Mouse (Mus musculus) hindbrain, embryonic 12.5 days (tissue): ENCODE measurements at regions not wholly inside any gene's neighbourhood (a gene's known extent, or its start where the extent isn't known, plus 50 kb on each side); places are given as distances from the start of the nearest gene placed in this dataset.

Experiments
- ATAC-seq: fragments of 200-750 bp; cut with Nextera tagmentation; 2 replicates; pipeline ENCODE4 v1.8.0; 2017; ENCODE audit warnings: moderate TSS enrichment; ENCODE audit not compliant: low FRiP score
- H3K27ac ChIP-seq: fragments of 300-500 bp; sonication (generic); 2 replicates; pipeline ENCODE4 v1.5.1; 2016; ENCODE audit warnings: mild to moderate bottlenecking
- H3K27me3 ChIP-seq: fragments of 300-500 bp; sonication (generic); 2 replicates; pipeline ENCODE4 v1.6.1; 2016; ENCODE audit warnings: mild to moderate bottlenecking
- H3K36me3 ChIP-seq: fragments of 300-500 bp; sonication (generic); 2 replicates; pipeline ENCODE4 v1.6.1; 2016; ENCODE audit warnings: mild to moderate bottlenecking
- H3K4me1 ChIP-seq: fragments of 300-500 bp; sonication (generic); 2 replicates; pipeline ENCODE4 v1.6.1; 2016
- H3K4me2 ChIP-seq: fragments of 300-500 bp; sonication (generic); replicated peaks from 2 replicates; pipeline ENCODE4 v1.6.1; 2016; ENCODE audit warnings: mild to moderate bottlenecking
- H3K4me3 ChIP-seq: fragments of 300-500 bp; sonication (generic); 2 replicates; pipeline ENCODE4 v1.5.1; 2016; ENCODE audit warnings: mild to moderate bottlenecking
- H3K9ac ChIP-seq: fragments of 300-500 bp; sonication (generic); 2 replicates; pipeline ENCODE4 v1.6.1; 2016; ENCODE audit warnings: mild to moderate bottlenecking, moderate library complexity
- H3K9me3 ChIP-seq: fragments of 300-500 bp; sonication (generic); replicated peaks from 2 replicates; pipeline ENCODE4 v1.6.1; 2016; ENCODE audit warnings: mild to moderate bottlenecking
- WGBS: fragments of 180-500 bp; shearing (Covaris S2); methylation state at CpG from one replicate; pipeline ENCODE4 v1.1.7; 2016; 5-methylcytosine and 5-hydroxymethylcytosine counted together

DNA sequence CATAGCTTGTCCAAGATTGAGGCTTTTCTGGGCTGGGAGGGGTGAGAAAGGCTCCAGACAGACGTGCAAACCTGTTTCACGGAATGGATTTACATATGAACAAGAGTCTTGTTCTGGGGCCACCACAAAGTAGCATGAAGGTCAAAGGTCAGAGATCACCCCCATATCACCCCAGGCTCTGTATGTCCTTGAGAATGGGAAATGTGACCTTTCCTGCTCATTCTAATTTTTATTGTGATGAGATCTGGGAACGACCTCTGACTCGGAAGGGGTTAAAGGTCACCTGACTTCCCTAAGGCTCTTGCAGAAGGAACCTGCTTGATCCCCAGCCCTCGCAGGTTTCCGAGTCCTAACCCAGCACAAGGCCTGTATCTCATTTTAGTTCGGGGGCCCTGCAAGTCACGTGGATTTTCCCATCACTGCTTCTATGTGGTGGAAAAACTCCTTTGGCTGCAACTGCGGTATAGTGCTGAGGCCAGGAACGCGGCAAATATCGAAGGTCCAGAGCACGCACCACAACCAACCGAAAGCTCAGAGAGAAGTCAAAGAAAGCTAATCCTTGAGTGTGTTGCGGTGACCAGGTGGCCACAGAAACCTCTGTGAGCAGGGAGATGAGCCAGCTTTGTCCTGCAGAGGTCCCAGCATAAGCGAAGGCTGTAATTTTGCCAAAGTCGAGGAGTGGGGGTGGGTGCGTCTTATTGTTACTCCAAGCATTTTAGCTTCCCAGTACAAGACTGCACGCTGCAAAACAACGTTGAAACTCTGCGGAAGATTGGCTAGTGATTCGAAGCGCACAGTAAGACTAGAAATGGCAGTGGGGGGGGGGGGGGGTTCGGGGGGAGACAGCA is 166.1 kb upstream of the Gm3448 start:
- peak; percentile 41 for ATAC-seq
- Histone ChIP-seq H3K36me3 (no peaks in the 10 kb centered on the region), H3K27me3 (0 out of 2 replicates have a peak, but pooled peaks cover 5% of the 10 kb centered on the region), H3K9me3 (no peaks in the 10 kb centered on the region), H3K4me3 (peak overlapping the region; percentile 26), H3K27ac (peak overlapping the region; percentile 83), H3K4me2 (peak overlapping the region; percentile 51), H3K9ac (peak overlapping the region; percentile 33; the same call in 1 of the 2 replicates), H3K4me1 (peaks cover 16% of the 10 kb centered on the region)
- 17% methylated on average over 24 of the region's 24 CpGs for WGBS

- H3K27me3 ChIP-seq, result 0 out of 2 replicates have a peak, but pooled peaks cover 5% of the 10 kb centered on the region
- H3K9ac ChIP-seq, result no peak overlapping the region
- no peak overlapping the region for H3K4me2 ChIP-seq
- H3K9me3 ChIP-seq, result no peaks in the 10 kb centered on the region
- H3K27ac ChIP-seq, result no peak overlapping the region
- 68% methylated on average over 4 of the region's 4 CpGs for WGBS
- no peak for ATAC-seq
- peaks cover 16% of the 10 kb centered on the region for H3K4me1 ChIP-seq
- H3K36me3 ChIP-seq, result no peaks in the 10 kb centered on the region
- H3K4me3 ChIP-seq, result no peak overlapping the region
These were observed 164.5 kb upstream of the Gm3448 start for GRCm38 (mm10) chr17:15205799-15206198.

- no peak overlapping the region for H3K4me3 ChIP-seq
- 56% methylated on average over 1 of the region's 1 CpGs for WGBS
- H3K4me1 ChIP-seq, result peaks cover 17% of the 10 kb centered on the region
- 0 out of 2 replicates have a peak, but pooled peaks cover 8% of the 10 kb centered on the region for H3K27me3 ChIP-seq
- H3K4me2 ChIP-seq, result no peak overlapping the region
- no peaks in the 10 kb centered on the region for H3K36me3 ChIP-seq
- no peak for ATAC-seq
- H3K9me3 ChIP-seq, result no peaks in the 10 kb centered on the region
- no peak overlapping the region for H3K9ac ChIP-seq
- no peak overlapping the region for H3K27ac ChIP-seq
These were observed 163.2 kb upstream of the Gm3448 start for GRCm38 (mm10) chr17:15204524-15204923.

DNA sequence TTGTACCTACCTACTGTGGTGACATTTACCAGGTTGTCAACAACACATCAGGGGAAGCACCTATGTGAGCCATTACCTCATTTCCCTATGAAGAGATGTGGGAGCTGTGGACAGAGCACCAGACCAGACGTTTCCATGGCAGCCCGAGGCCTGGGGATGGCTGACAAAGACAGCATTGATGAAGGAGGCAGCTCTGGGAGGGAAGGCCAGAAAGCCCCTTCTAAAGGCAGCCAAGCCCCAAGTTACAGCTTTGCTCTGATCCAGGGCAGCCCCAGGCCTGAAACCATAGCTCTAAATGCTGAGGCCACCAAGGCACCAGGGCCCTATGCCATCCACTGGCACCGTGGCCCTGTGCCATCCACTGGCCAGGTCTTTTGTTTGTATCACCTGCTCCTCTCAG is 157.9 kb upstream of the Gm3448 start:
- H3K4me2 ChIP-seq, result no peak overlapping the region
- H3K36me3 ChIP-seq, result no peaks in the 10 kb centered on the region
- peak overlapping the region; percentile 45; the same call in 1 of the 2 replicates for H3K27ac ChIP-seq
- peak; percentile 43; the same call in 1 of the 2 replicates for ATAC-seq
- no peaks in the 10 kb centered on the region for H3K9me3 ChIP-seq
- H3K4me3 ChIP-seq, result no peak overlapping the region
- peak overlapping the region; percentile 32; the same call in 1 of the 2 replicates for H3K9ac ChIP-seq
- peaks cover 20% of the 10 kb centered on the region for H3K4me1 ChIP-seq
- 27% methylated on average over 3 of the region's 3 CpGs for WGBS
- H3K27me3 ChIP-seq, result peaks cover 13% of the 10 kb centered on the region; the same call in 1 of the 2 replicates

DNA sequence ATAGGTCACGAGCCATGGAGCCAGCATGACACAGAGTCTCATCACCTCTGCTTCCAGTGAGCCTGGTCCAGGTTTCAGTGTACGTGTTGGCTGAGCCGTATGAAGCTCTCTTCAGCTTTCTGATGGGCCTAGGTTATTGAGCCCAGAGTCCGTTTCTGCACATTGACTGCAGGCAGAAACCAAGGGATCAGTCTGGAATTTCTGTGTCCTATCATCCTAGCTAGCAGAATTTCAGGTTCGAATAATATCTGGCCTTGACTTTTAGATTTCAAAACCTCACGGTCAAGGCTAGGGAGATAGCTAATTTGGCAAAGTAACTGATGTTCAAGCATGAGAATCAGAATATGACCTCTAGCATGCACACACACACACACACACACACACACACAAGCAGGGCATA is 156.0 kb upstream of the Gm3448 start:
- no peak overlapping the region for H3K9ac ChIP-seq
- no peaks in the 10 kb centered on the region for H3K9me3 ChIP-seq
- ATAC-seq, result no peak
- no peak overlapping the region for H3K4me3 ChIP-seq
- H3K27ac ChIP-seq, result no peak overlapping the region
- WGBS, result 92% methylated on average over 6 of the region's 6 CpGs
- H3K36me3 ChIP-seq, result no peaks in the 10 kb centered on the region
- H3K27me3 ChIP-seq, result peaks cover 8% of the 10 kb centered on the region
- no peak overlapping the region for H3K4me2 ChIP-seq
- H3K4me1 ChIP-seq, result peaks cover 23% of the 10 kb centered on the region

DNA sequence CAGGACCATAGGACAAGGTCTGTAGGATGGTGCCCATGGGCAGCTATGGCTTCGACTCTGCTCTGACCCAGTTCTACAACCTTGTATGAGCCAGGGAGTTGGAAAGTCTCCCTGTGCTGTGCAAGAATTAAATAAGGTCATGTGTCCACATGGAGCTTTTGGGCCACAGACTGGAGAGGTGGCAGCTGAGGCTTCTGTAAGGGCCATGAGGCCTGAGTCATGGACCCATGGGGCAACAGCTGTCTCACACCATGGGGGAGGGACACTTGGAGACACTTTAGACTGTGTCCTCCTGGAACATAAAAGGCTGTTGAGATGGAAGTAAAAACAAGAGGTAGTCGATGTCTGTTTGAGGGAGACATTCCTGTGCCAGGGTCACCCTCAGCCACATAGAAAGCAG is 154.5 kb upstream of the Gm3448 start:
- no peaks in the 10 kb centered on the region for H3K9me3 ChIP-seq
- H3K4me1 ChIP-seq, result peaks cover 23% of the 10 kb centered on the region
- H3K27ac ChIP-seq, result no peak overlapping the region
- no peak overlapping the region for H3K4me2 ChIP-seq
- H3K9ac ChIP-seq, result no peak overlapping the region
- no peaks in the 10 kb centered on the region for H3K36me3 ChIP-seq
- WGBS, result 77% methylated on average over 2 of the region's 2 CpGs
- H3K4me3 ChIP-seq, result no peak overlapping the region
- H3K27me3 ChIP-seq, result peaks cover 8% of the 10 kb centered on the region
- no peak for ATAC-seq

DNA sequence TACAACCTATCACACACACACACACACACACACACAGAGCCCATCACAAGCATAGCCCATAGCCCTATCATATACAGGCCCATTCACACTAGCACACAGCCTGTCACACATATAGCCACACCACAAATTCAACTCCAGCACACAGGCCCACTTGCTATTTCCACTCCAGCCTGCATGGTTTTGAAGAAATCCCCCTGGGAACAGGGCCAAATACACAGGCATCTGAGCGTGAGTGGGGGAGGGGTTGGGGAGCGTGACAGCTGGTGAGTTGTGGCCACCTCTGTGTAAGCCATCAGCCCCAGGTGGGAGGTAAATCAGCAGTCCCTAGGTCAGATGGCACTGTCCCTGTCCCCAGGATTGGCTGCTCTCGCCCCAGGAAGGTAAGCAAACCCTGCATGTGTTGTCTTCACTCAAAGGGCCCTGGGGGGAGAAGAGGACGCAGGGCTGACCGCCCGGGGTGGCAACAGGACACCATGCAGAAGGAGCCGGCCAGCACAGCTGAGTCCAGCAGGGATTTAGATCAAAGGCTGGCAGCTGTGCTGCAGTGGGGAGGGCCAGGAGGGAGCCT is 153.6 kb upstream of the Gm3448 start:
- ATAC-seq, result peak; percentile 66
- Histone ChIP-seq H3K27ac (peak overlapping the region; percentile 46), H3K4me2 (no peak overlapping the region), H3K36me3 (no peaks in the 10 kb centered on the region), H3K27me3 (peaks cover 5% of the 10 kb centered on the region), H3K4me3 (no peak overlapping the region), H3K9me3 (no peaks in the 10 kb centered on the region), H3K9ac (no peak overlapping the region), H3K4me1 (peaks cover 23% of the 10 kb centered on the region)
- 13% methylated on average over 7 of the region's 7 CpGs for WGBS

DNA sequence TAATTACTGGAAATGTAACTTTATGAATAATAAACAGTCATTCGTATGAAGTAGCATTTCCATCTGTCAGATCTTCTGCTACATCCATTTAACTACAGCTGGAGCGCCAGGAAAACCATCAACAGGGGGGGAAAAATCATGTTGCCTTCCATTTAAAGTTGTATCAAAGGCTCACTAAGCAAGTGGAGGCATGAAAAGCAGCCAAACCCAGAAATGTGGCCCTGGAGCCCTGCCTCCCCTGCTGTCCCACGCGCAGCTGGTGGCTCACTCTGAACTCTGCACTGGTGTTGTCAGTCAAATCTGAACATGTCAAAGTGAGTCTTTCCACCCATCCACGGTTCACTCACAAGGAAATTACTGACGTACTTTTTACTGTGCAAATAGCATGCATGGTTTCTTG is 152.5 kb upstream of the Gm3448 start:
- no peak for ATAC-seq
- H3K27ac ChIP-seq, result no peak overlapping the region
- H3K4me3 ChIP-seq, result no peak overlapping the region
- no peak overlapping the region for H3K4me2 ChIP-seq
- H3K36me3 ChIP-seq, result no peaks in the 10 kb centered on the region
- WGBS, result 55% methylated on average over 6 of the region's 6 CpGs
- H3K27me3 ChIP-seq, result peaks cover 5% of the 10 kb centered on the region
- no peak overlapping the region for H3K9ac ChIP-seq
- no peaks in the 10 kb centered on the region for H3K9me3 ChIP-seq
- peaks cover 16% of the 10 kb centered on the region for H3K4me1 ChIP-seq

GRCm38 (mm10) chr17:15192840-15193239 is 151.5 kb upstream of the Gm3448 start:
- Histone ChIP-seq H3K27ac (no peak overlapping the region), H3K9ac (no peak overlapping the region)
- no peak for ATAC-seq

DNA sequence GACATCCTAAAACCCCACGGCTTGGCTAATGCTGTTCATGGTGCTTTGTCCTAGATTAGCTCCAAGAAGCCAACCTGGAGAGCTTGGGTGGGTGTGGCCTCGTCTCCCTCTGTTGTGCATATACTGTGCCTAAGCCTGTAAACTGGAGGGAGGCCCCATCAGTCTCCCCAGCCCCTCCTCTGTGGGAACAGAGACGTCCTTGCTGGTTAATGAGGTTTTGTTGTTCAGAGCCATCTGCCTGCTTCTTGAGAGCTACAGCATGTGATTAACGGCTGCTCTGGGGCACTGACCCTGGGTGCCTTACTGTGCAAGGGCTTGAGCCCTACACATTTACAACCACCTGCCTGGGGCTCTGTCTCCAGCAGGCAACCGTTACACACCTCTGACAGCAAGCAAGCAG is 143.9 kb upstream of the Gm3448 start:
- H3K9ac ChIP-seq, result no peak overlapping the region
- H3K27me3 ChIP-seq, result peaks cover 6% of the 10 kb centered on the region; the same call in 1 of the 2 replicates
- no peak overlapping the region for H3K4me2 ChIP-seq
- peaks cover 35% of the 10 kb centered on the region for H3K4me1 ChIP-seq
- 12% methylated on average over 5 of the region's 5 CpGs for WGBS
- H3K27ac ChIP-seq, result no peak overlapping the region
- H3K36me3 ChIP-seq, result no peaks in the 10 kb centered on the region
- no peak overlapping the region for H3K4me3 ChIP-seq
- no peaks in the 10 kb centered on the region for H3K9me3 ChIP-seq
- ATAC-seq, result peak; percentile 81

More at GRCm38 (mm10) chr17:15192840-15193239, 151.5 kb upstream of the Gm3448 start:
- Histone ChIP-seq H3K4me1 (peaks cover 14% of the 10 kb centered on the region), H3K27me3 (peaks cover 5% of the 10 kb centered on the region; the same call in 1 of the 2 replicates), H3K36me3 (no peaks in the 10 kb centered on the region), H3K4me3 (no peak overlapping the region), H3K9me3 (no peaks in the 10 kb centered on the region), H3K4me2 (no peak overlapping the region)
- 57% methylated on average over 7 of the region's 7 CpGs for WGBS

- H3K4me3 ChIP-seq, result no peak overlapping the region
- peaks cover 6% of the 10 kb centered on the region for H3K27me3 ChIP-seq
- ATAC-seq, result no peak
- H3K9ac ChIP-seq, result no peak overlapping the region
- H3K4me2 ChIP-seq, result no peak overlapping the region
- no peak overlapping the region for H3K27ac ChIP-seq
- H3K9me3 ChIP-seq, result no peaks in the 10 kb centered on the region
- no peaks in the 10 kb centered on the region for H3K36me3 ChIP-seq
- peaks cover 41% of the 10 kb centered on the region for H3K4me1 ChIP-seq
- WGBS, result 72% methylated on average over 6 of the region's 6 CpGs
These were observed 142.5 kb upstream of the Gm3448 start for GRCm38 (mm10) chr17:15183800-15184199.

GRCm38 (mm10) chr17:15182105-15182504 is 140.8 kb upstream of the Gm3448 start:
- peak overlapping the region; percentile 17; the same call in 1 of the 2 replicates for H3K27ac ChIP-seq
- H3K9me3 ChIP-seq, result no peaks in the 10 kb centered on the region
- H3K4me2 ChIP-seq, result no peak overlapping the region
- no peaks in the 10 kb centered on the region for H3K36me3 ChIP-seq
- no peak overlapping the region for H3K4me3 ChIP-seq
- peaks cover 41% of the 10 kb centered on the region for H3K4me1 ChIP-seq
- WGBS, result 27% methylated on average over 4 of the region's 4 CpGs
- ATAC-seq, result peak; percentile 27; the same call in 1 of the 2 replicates
- H3K9ac ChIP-seq, result no peak overlapping the region
- H3K27me3 ChIP-seq, result peaks cover 6% of the 10 kb centered on the region
